Mouse (Mus musculus) C2C12 (cell line): ENCODE measurements around the gene Ufc1. TPM values are rescaled to one million over a fixed set of nuclear protein-coding genes. Genes with fewer than 3 reads are reported as not detected.

ENCODE experiments used
- H3K27me3 ChIP-seq: one replicate; pipeline ENCODE4 v1.6.1; 2011; ENCODE audit not compliant: control insufficient read depth, insufficient read depth, insufficient read length
- H3K36me3 ChIP-seq: one replicate; pipeline ENCODE4 v1.6.1; 2011; ENCODE audit not compliant: control insufficient read depth, insufficient read depth
- H3K4me3 ChIP-seq: one replicate; pipeline ENCODE4 v1.5.1; 2011; ENCODE audit warnings: mild to moderate bottlenecking, control low read depth; ENCODE audit not compliant: poor library complexity, insufficient read depth, severe bottlenecking
- H3K79me2 ChIP-seq: one replicate; pipeline ENCODE4 v1.6.1; 2011; ENCODE audit not compliant: control insufficient read depth, insufficient read depth
- H3K79me3 ChIP-seq: one replicate; pipeline ENCODE4 v1.6.1; 2011; ENCODE audit warnings: low read depth, control low read depth
- H3ac ChIP-seq: one replicate; pipeline ENCODE3; 2011; ENCODE audit warnings: low read depth; ENCODE audit not compliant: control insufficient read depth, insufficient read length
- CEBPB ChIP-seq: IDR thresholded peaks from one replicate; pipeline ENCODE4 v1.6.1; 2011; ENCODE audit warnings: low read depth, mild to moderate bottlenecking, control low read depth, moderate library complexity
- CTCF ChIP-seq: IDR thresholded peaks from one replicate; pipeline ENCODE4 v1.5.1; 2011; ENCODE audit not compliant: control insufficient read depth, insufficient read depth, insufficient read length
- FOSL1 ChIP-seq: IDR thresholded peaks from one replicate; pipeline ENCODE4 v1.8.0; 2011; ENCODE audit warnings: mild to moderate bottlenecking, low read length; ENCODE audit not compliant: poor library complexity, insufficient read depth, severe bottlenecking
- MAX ChIP-seq: IDR thresholded peaks from one replicate; pipeline ENCODE4 v1.6.1; 2011; ENCODE audit warnings: mild to moderate bottlenecking, control low read depth
- MYOD1 ChIP-seq: IDR thresholded peaks from one replicate; pipeline ENCODE4 v1.6.1; 2011; ENCODE audit warnings: low read depth; ENCODE audit not compliant: control insufficient read depth, insufficient read length
- MYOG ChIP-seq: IDR thresholded peaks from one replicate; pipeline ENCODE4 v1.6.1; 2011; ENCODE audit not compliant: control insufficient read depth, insufficient read length; ENCODE audit errors: extremely low read depth
- USF1 ChIP-seq: IDR thresholded peaks from one replicate; pipeline ENCODE4 v1.6.1; 2011; ENCODE audit warnings: low read depth, mild to moderate bottlenecking, control low read depth, moderate library complexity
- polyA plus RNA-seq: library from polyadenylated mRNA; unstranded; fragments of >200 nt; fragmentation: generic; extraction: Trizol; gene quantifications from one replicate; pipeline ENCODE4 v1.2.1, GENCODE M21; 2012; ENCODE audit warnings: missing spikeins

Ufc1 gene
- polyA plus RNA-seq, 1 experiment = 100 TPM

GRCm38 (mm10) chr1:171280250-171280915, 14.4 kb downstream of the Ufc1 start:
- H3K79me3 ChIP-seq = no peaks in the 10 kb centered on the region
- peak overlapping the region; percentile 55 for H3K4me3 ChIP-seq
- no peaks in the 10 kb centered on the region for H3K79me2 ChIP-seq
- H3ac ChIP-seq = peak overlapping the region; percentile 80
- no peaks in the 10 kb centered on the region for H3K27me3 ChIP-seq
- H3K36me3 ChIP-seq = peaks cover 40% of the 10 kb centered on the region
- no peak for TF ChIP-seq MYOD1
- no peak for TF ChIP-seq FOSL1
- no peak for TF ChIP-seq CEBPB
- TF ChIP-seq USF1 = no peak
- no peak for TF ChIP-seq MYOG
- no peak for TF ChIP-seq CTCF
- no peak for TF ChIP-seq MAX

GRCm38 (mm10) chr1:171279721-171280120, 15.1 kb downstream of the Ufc1 start:
- H3ac ChIP-seq = no peak overlapping the region
- no peaks in the 10 kb centered on the region for H3K79me2 ChIP-seq
- H3K36me3 ChIP-seq = peaks cover 40% of the 10 kb centered on the region
- no peaks in the 10 kb centered on the region for H3K27me3 ChIP-seq
- no peaks in the 10 kb centered on the region for H3K79me3 ChIP-seq
- TF ChIP-seq USF1 = no peak
- TF ChIP-seq CTCF = no peak
- no peak for TF ChIP-seq CEBPB
- TF ChIP-seq FOSL1 = no peak
- no peak for TF ChIP-seq MAX
- no peak for TF ChIP-seq MYOG
- no peak for TF ChIP-seq MYOD1
- peak overlapping the region; percentile 55 for H3K4me3 ChIP-seq

- no peak overlapping the region for H3K4me3 ChIP-seq
- H3K79me3 ChIP-seq = no peaks in the 10 kb centered on the region
- TF ChIP-seq CEBPB (no peak), FOSL1 (no peak), MAX (no peak), MYOG (no peak), CTCF (no peak), USF1 (no peak), MYOD1 (no peak)
- H3K36me3 ChIP-seq = peaks cover 41% of the 10 kb centered on the region
- H3K79me2 ChIP-seq = no peaks in the 10 kb centered on the region
- H3ac ChIP-seq = no peak overlapping the region
- H3K27me3 ChIP-seq = no peaks in the 10 kb centered on the region
These were observed 15.7 kb downstream of the Ufc1 start for GRCm38 (mm10) chr1:171279012-171279705.

GRCm38 (mm10) chr1:171278436-171278835, 16.4 kb downstream of the Ufc1 start:
- Histone ChIP-seq H3ac (no peak overlapping the region), H3K79me2 (no peaks in the 10 kb centered on the region), H3K4me3 (no peak overlapping the region), H3K79me3 (no peaks in the 10 kb centered on the region), H3K27me3 (no peaks in the 10 kb centered on the region), H3K36me3 (peaks cover 41% of the 10 kb centered on the region)
- TF ChIP-seq USF1 (no peak), CEBPB (no peak), FOSL1 (no peak), MYOD1 (no peak), CTCF (no peak), MYOG (no peak), MAX (no peak)

GRCm38 (mm10) chr1:171277736-171278135, 17.1 kb downstream of the Ufc1 start:
- Histone ChIP-seq H3K36me3 (peaks cover 34% of the 10 kb centered on the region), H3K79me3 (no peaks in the 10 kb centered on the region), H3K4me3 (no peak overlapping the region), H3K27me3 (no peaks in the 10 kb centered on the region), H3K79me2 (no peaks in the 10 kb centered on the region), H3ac (no peak overlapping the region)
- TF ChIP-seq MAX (no peak), USF1 (no peak), FOSL1 (no peak), MYOD1 (no peak), CEBPB (no peak), MYOG (no peak), CTCF (no peak)
